Mouse (Mus musculus): Measurements from ENCODE around the gene Nanos2.

DNA sequence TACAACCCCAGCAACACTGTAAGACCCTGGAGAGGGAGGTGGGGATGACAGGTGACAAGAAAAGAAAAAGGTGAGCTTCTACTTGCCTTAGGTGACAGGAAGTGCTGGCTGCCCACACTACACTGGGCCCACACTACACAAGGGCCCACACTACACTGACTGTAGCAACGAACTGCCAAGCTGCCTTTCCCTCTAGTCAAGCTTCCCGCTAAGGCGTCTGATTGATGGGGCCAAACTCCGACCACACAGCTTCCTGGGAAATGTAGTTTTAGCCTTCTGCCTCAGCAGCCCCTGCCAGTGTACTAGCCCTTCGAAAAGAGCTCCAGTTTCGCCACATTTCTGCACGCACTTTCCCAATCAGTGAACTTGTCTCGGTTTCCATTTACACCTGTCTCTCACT is 19.6 kb upstream of the Nanos2 start:
- no peak for TF ChIP-seq TAL1 (IDR thresholded peaks at IDR 0.05; ENCODE audit: low read length)
- TF ChIP-seq GATA1 (IDR thresholded peaks at IDR 0.05; ENCODE audit: low read length): no peak

Measured in erythroblast, embryonic 14.5 days (primary cell).